Mouse (Mus musculus) kidney, adult 11 months (tissue): ENCODE measurements at regions not wholly inside any gene's neighbourhood (a gene's known extent, or its start where the extent isn't known, plus 50 kb on each side); places are given as distances from the start of the nearest gene placed in this dataset.
A peak's percentile ranks its signal among the peaks of the same experiment; 100 is the strongest.

Experiments
- DNase-seq: peaks from one replicate; pipeline ENCODE4 v3.0.0; 2022

DNA sequence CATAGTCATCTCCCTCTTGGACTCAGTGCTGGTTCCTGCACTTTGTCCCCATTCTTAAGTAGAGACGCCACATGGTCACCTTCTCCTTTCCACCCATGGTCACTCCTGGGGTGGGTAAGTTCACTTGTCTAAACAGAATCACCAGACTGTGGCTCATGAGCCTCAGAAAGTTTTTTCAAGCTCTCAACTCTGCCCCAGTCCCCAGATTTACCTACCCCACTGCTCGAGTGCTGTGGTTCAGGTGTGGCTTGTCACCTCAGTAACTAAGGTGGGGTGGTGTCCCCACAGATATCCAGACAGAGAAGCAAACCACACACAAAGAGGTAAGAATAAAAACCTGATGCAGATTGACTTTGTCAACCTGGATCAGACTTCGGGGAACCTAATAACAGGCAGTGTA lies 87.6 kb downstream of the Rpl10-ps3 start:
- no peak for DNase-seq

DNA sequence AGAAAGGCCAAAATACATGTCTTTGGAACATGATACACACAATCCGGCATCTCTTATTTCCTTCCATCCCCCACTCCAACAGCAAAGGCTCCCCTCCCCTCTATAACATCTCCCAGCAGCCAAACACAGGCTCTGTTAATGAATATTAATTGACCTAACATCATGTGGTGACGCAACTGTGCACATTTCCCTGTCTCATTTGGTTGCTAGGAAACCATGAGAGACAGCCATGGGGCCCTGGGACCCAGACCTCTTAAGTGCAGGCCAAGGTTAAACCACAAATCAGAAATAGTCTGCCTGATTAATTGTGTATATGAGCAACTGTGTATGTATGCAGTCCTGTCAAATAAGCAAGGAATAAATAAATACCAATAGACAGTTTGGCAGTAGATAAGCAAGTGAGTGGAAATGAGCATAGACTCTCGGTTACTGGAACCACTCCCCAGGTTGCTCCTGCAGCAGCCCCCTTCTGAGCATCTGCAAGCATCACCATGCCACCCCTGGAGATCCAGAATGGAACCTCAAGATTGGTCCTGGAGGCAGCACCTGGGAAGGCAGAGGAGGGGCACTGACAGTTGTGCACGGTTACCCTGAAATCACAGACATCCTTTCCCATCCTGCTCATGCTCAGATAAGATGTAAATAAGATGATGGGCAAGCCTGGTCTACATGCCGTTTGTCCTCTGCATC lies 99.6 kb downstream of the Rpl10-ps3 start:
- no peak for DNase-seq

DNA sequence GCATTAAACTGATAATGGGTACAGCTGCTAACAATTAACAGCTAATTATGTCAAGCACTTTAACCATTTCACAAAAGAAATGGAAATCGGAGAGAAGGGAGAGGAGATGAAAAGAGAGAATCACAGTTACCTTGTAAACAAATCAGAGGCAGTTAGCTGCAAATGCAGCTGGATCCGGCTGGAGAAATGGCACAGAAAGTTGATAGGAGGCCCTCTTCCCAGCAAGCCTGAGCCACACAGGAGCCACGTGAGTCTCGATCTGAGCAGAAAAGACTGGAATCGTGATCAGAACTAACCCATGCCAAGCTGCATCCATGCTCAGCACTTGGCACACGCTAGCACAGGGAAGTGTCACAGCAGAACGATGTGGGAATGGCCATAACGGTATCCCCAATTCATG lies 103.8 kb downstream of the Rpl10-ps3 start:
- DNase-seq = no peak

DNA sequence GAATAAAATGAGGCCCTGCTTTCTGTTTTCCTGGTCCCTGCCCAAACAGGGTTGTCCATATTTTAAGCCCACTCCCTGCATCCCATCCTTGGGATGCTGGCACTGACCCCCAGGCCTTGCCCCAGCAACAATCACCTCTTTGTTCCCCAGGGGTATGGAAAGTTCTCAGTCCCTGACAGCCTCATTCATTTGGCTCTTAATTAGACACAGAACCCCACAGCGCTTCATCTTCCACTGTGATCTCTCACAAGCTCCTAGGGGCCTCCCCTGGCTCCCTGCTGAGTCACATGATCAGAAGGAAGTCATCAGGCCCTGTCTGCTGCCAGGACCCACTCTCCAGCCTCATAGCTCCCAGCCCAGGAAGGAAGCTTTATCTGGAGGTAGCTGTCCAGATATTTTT lies 108.9 kb downstream of the Rpl10-ps3 start:
- no peak for DNase-seq

DNA sequence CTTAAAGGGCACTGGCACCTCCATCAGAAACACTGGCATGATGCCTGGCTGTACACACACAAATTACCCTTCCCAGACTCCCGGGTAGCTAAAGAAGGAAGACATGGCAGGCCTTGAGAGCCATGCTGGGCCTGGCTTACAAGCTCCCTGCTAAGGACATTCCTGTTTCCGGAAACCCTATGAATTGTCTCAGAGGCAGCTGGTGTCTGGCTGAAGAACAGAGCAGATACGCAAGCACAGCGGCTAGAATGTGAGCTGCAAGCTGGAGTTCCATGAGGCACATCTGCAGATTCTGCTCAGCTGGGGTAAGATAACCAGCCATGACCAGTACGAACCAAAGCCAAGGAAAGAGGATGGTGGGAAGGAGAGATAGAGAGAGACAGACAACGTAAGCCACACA lies 110.1 kb downstream of the Rpl10-ps3 start:
- no peak for DNase-seq

DNA sequence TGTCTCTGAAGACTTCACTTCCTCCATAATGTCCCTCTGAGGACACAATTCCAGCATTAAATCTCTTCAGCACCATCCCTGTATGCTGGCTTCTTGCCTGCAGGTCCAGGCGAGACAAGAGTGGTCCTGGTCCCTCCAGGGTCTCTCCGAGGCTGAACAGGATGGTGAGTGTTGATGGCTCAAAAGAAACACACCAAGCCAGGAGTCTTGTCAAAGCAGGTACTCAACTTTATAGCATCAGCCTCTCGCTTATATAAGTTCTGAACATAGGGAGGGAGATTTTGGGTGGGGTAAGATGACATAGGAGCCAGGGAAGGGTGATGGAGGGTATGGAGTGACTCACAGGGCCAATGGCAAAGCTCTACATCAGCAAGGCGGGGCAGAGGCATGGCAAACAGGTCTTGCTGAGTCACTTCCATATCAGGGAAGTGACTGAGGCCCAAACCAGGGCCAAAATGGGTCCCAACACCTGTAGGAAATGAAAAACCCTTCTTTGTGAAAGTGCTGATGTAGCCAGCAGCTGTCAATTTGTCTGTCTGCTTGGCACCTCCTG lies 111.7 kb downstream of the Rpl10-ps3 start:
- no peak for DNase-seq

DNA sequence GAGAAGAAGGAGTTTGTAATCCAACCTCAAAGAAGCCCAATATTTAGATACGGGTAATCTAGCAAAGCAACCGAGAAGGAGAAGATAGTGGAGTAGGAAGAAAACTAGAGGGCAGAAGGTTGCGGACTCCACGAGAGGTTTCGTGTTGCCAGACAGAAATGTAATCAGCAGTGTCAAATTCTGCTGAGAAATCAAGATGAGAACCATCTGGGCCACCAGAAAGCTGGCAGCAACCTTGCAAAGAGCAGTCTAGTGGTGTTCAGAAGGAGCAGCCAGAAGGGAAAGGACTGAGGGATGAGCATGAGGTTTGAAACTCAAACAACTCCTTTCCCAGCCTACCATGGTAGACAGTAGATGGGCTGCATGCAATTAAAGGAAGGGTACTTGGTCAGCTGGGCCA lies 134.3 kb downstream of the Rpl10-ps3 start:
- no peak for DNase-seq

DNA sequence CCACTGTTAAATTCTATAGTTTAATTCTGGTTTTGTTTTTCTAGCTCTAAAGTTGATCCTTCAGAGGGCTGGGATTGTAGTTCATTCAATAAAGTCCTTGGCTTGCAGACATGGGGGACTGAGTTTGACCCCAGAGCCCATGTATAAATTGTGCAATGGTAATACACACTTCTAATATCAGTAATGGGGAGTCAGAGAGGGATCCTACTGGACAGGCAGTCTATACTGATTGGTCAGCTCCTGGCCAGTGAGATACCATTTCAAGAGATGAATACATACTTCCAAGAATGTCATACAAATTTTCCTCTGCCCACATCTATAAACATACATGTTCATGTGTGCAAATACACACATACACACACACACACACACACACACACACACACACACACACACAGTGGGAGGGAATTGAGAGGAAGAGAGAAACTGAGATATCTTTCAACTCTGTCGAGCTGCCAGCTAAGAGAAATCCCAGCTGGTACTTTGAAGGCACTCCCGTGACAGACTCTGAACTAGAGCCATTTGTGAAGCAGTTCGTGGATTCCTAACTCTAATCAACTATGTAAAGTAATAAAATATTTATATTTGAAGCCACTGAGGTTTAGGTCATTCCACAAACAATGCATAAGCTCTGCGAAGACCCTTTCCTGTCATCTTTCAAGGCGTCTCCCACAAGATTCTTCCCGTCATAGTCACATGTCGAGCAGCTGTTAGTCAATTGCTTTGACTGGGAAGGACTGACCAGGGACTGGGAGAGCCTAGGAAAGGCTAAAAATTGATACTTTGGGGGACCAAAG lies 145.1 kb downstream of the Rpl10-ps3 start:
- DNase-seq = no peak

DNA sequence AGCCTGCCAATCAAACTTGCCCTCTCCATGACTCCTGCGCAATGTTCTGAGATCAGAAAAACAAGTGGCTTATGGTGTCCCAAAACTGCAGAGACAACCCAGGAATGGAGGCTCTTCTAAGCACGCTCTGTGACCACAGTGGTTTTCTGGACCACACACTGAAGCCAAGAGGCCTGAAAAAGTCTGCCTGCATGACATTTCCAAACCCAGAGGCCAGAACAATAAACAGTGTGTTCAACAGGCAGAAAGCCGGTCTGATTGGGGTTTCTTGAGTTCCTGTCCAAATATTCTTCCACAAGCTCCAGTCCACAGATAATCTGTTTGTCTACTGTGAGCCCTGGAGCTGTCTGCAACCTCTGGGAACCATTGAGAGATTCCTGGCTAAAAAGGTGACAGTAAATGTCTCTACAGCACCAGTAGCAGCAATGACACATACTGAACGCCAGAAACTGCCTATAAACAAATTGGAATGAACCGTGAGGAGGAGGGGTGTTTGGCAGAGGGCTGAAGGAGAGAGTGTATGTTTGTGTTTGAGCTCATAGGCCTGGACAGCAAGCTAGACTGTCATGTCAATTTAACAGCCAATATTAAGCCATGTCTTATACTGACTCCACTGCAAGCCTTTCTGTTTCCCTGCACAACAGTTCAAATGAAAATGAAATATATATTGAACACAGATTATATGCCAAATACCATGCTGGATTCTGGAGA lies 152.2 kb downstream of the Rpl10-ps3 start:
- no peak for DNase-seq

DNA sequence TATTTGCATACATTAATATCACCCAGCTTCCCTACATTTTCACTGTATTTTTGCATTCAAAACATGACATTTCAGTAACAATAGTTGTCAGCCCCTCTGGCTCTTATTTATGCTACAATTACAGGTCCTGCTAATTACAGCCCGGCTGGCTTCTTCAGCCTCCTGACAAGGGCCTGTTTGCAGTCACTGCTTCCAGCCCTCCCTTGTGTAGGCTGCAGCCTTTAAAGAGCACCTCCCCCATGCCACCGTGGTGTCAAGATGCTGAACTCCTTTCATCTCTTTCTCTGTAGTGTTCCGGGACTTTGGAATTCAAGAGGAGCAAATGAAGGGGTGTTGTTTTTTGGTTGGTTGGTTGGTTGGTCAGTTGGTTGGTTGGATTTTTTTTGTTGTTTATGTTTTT lies 153.6 kb downstream of the Rpl10-ps3 start:
- no peak for DNase-seq

DNA sequence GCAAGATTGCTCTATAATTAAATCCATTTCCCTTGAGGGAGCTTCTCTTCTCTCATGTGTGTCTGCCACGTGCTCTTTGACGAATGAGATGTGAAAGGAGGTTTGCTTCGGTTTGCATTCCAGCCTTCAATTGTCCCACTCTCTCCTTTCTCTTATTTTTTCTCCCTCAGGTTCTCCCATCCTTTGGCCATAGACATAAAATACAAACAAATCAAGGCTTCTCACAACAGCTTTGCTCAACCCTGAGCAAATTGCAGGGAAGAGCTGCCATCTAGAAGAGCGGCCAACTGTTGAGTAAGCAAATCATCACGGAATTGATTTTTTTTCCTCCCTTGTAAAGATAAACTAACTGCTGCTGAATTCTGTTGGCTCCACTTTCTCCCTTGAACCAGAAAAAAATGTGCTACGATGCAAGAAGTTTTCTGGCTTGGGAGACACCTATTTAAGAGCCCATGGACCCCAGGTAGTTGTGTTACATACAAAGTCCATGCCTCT lies 156.1 kb downstream of the Rpl10-ps3 start:
- DNase-seq = no peak

DNA sequence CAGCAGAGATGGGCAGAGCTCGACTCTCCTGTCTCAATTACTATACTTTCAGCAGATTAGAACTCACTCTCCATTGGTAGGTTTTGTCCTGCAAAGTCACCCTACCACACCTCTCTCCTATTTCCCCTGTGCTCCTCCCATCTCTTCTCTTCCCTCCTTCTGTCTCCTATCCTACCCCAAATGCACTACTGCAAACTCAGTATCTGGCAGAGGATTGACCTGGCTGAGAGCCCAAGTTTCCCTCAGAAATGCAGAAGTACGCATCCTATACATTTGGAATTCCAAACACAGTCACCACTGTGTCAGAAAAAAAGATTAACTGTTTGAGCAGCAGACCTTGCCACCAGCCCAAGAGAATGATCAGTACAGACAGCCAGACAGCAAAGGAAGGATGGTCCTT lies 163.4 kb downstream of the Rpl10-ps3 start:
- no peak for DNase-seq

DNA sequence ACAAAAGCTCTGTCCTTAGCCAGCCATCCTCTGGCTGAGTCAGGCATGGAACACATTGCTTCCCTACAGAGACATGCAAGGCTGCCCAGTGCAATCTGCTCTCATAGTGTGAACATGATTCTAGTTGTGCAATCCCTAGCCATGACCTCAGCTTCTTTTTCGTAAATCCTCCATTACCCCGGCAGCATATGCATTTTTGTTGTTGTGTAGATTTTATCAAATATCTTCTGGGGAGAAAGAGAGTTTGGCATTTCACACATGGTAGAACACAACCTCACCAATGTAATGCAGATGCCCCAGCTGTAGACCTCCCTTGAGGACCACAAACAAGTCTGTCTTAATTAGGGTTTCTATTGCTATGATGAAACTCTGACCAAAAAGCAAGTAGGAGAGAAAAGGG lies 168.6 kb downstream of the Rpl10-ps3 start:
- no peak for DNase-seq

DNA sequence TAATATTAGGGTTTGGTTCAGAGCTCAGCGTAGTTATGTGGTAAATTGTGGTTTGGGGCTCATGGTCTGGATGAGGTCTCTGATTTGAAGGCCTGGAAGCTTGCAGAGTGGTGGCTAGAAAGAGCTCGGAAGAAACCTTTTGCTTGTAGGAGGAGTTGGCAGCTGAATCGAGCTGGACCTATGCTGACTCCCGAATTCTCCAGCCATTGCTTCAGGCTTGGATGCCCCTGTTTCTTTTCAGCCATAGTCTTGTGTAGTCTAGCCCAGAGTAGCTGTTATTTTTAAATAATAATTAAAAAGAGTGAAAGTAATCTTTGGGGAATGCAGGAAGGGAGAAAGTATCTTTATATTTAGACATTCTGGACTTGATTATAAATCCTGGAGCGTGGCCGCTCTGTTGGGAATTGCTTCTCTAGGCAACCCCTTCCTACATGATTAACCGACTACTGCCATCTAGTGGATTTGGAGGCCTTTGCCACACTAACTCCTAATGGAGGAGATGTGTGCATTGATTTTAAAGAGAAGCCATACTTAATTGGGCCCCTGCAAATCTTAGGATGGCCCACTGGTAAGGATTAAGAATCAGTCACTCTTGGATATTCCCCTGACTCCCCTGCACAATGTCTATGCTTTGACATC lies 172.8 kb downstream of the Rpl10-ps3 start:
- DNase-seq = peak; percentile 45

DNA sequence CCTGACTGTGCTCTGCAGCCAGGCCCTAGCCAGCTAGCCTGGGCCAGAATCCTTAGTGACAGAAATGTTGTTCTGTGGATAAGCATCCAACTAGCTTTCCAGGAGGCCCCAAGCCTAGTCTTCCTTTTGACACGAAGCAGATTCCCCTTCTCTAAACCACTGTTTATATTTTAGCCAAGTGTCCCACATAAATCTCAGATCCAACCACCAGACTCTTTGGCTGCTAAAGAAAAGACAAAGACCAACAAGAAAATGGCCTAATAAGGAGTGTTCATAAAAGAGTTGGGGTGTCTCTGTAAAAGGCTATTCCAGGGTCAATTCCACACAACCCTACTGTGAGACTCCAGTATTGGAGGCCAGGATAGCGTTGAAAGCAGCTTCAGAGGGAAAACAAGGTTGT lies 173.6 kb downstream of the Rpl10-ps3 start:
- no peak for DNase-seq

DNA sequence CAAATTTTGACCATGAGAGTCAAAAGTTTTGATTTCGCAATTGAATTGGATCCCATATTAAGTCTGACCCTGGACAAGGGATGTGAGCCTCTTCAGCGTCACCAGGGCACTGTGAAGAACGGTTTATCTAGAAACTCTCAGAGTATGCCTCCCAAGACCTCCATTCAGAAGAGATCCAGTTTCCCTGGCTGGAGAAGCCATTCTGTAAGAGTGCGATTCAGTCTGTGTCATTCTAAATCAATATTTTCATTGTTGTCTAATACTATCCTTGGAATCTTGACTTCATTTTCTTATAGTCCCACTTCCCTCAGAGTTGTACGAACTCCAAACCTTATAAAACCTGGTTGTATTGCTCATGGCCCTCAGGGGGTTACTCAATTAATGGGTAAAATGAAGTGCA lies 174.1 kb downstream of the Rpl10-ps3 start:
- no peak for DNase-seq

DNA sequence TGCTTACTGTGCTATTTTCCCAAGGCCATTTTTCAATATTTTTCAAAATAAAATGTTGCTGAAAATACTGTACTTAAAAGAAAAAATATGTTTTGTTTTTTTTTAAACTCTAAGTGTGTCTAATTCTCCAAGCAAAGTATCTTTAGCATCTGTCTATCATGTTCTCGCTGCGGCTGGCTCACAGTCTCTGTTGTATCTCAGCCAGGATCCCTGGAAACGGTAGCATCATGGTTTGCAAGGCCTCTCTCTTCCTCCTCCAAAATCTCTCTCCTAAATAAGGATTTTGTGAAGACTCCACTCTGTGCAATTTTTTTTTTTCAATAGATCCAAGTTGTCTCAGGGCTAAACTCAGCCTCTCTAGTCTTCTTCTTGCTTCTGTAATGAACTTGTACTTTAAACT lies 190.2 kb downstream of the Rpl10-ps3 start:
- DNase-seq = no peak

DNA sequence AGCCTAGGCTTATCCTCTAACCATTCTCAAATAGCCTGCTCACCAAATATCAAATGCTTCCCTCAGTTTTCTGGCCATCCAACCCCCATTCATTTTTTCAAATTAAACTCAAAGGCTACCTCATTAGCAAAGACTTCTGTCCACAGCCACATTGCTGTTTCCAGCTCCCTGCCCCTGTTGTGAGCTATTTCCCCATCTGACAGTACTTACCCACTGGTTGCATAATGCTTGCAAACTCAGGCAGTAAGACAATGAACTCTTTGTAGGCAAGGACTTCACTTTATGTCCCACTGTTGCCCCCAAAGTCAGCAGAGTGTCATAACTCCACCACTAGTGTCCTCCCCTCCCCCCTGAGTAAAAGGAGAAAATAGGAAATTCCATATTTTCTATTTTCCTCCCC lies 194.7 kb downstream of the Rpl10-ps3 start:
- no peak for DNase-seq

DNA sequence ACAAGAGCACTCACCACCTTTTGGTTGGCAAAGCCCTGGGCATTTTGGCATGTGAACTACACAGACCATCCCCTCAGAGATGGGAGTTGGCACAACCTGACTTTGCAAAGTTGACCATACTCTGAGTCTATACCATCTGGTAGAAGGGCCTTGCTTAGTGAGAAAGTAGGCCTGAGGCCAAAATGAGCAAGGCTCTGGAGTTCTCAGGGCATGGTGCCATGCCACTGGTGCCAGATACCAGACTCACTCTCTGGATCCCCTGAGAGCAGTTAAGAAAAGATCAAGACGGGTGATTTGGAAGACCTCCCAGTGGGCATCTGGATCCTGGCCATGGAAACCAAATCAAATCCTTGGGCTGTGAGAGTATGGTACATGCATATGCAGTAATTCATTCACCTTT lies 202.0 kb downstream of the Rpl10-ps3 start:
- no peak for DNase-seq

DNA sequence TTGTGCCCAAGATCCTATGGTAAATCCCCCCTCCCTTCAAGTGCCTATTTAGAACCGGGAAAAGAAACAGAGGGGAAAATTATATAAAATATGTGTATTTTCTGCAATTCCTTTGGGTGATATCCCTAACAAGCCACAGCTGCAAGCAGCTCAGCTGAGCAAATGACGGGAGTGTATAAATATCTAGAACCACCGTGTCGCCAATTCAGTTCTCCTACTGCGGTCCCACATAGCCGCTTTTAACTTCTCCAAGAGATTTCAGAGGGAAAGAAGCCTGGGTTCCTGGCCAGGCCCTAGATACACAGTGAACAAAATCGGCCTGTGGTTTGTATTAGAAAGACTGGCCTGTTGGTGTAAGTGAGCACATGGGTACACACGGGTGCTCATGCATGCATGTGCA lies 202.7 kb downstream of the Rpl10-ps3 start:
- no peak for DNase-seq

DNA sequence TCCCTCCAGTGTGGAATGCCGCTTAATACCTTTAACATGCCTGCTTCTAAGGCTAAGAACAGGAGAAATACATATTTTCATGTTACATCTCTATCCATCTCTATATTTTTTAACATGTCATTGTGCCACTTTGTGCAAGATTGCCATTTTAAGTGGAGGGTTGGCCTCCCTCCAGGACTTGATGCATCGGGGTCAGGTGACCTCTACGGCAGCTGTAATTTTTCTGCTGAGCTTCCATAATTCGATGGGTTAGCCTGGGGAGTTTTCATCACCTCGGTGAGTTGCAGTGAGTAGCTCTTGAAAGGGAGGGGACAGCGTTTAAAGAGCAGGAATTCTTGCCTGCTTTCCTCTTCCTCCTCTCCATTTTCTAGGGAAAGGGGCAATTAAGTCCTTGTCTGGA lies 203.6 kb downstream of the Rpl10-ps3 start:
- DNase-seq = no peak

DNA sequence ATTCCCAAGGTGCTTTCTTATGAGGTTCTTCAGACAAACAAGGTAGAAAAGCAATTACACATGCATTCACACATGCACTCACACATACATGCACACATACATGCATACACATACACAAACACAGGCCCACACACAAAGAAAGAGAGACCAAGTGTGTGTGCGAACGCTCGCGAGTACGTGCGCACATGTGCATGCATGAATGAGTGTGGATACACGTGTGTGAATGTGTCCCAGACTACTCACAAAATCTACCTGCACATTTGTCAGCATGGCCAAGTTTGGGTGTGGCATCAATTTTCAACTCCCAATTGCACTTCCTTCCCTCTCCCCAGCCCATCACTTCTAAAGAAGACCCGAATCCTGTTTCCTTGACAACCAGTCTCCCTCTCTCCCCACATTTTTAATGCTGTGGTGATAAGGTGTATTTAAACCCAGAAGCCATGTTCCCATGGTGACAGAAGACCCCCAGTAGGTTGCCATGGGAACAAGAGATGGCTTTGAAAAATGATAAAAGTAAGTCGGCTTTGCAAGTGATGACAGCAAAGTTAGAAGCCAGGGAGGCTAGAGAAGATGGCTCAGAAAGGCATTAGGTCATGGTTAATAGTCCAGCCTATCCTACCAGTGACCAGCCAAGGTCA lies 206.3 kb downstream of the Rpl10-ps3 start:
- DNase-seq = no peak

DNA sequence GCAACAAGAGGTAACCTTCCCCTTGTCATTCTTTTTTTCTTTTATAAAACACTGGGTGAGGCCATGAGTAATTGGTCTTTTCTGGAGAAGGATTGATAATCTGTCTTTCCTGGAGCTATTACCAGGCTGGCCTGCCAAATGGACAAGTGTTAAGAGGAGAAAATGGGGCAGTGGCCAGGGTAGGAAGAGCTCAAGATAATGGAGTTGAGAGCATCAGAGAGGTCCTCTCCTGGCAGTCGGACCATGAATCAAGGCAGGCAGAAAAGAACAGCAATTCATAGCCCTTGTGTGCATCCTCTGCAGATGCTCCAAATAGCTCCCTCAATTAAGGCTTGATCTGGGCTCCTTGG lies 208.2 kb downstream of the Rpl10-ps3 start:
- no peak for DNase-seq
